Mouse (Mus musculus): ENCODE measurements around the gene Hist1h2an.
"Not testable (repeated sequence)": the region's sequence is repeated elsewhere in the genome, so short reads cannot be mapped to it uniquely, and the experiment has no call there.

The Hist1h2an gene

GRCm38 (mm10) chr13:21786899-21787629 lies at the start of gene Hist1h2an, which contains the start of gene Hist1h2bp:
Gene Hist1h2an (minus strand): TSS chr13:21787218.
Gene Hist1h2bp (plus strand): TSS chr13:21787461.
- DNase-seq (ENCODE audit: low read depth, low spot score) = peak; percentile 98

GRCm38 (mm10) chr13:21833461-21833860 lies 46.4 kb upstream of the Hist1h2an start, which contains the start of the genes Hist1h2ap and Hist1h2br:
Gene Hist1h2ap (minus strand): TSS chr13:21833507.
Gene Hist1h2br (plus strand): TSS chr13:21833743.
- DNase-seq (ENCODE audit: low read depth, low spot score) = not testable (repeated sequence)

- DNase-seq (ENCODE audit: low read depth, low spot score) = not testable (repeated sequence)
These were observed 44.7 kb upstream of the Hist1h2an start, which contains the start of gene Hist1h4n for GRCm38 (mm10) chr13:21831418-21832394. Gene Hist1h4n (minus strand): TSS chr13:21832196.

- no peak for DNase-seq (ENCODE audit: low read depth, low spot score)
These were observed 43.3 kb upstream of the Hist1h2an start for GRCm38 (mm10) chr13:21830344-21830743.

GRCm38 (mm10) chr13:21828511-21828910 lies 41.5 kb upstream of the Hist1h2an start:
- DNase-seq (ENCODE audit: low read depth, low spot score) = no peak

GRCm38 (mm10) chr13:21820082-21820890 lies 33.3 kb upstream of the Hist1h2an start:
- not testable (repeated sequence) for DNase-seq (ENCODE audit: low read depth, low spot score)

- DNase-seq (ENCODE audit: low read depth, low spot score) = not testable (repeated sequence)
These were observed 25.1 kb upstream of the Hist1h2an start for GRCm38 (mm10) chr13:21812092-21812491.

- DNase-seq (ENCODE audit: low read depth, low spot score) = not testable (repeated sequence)
These were observed 24.5 kb upstream of the Hist1h2an start, which contains the start of gene Hist1h4m for GRCm38 (mm10) chr13:21811539-21811938. Gene Hist1h4m (plus strand): TSS chr13:21811746.

- not testable (repeated sequence) for DNase-seq (ENCODE audit: low read depth, low spot score)
These were observed 24.1 kb upstream of the Hist1h2an start for GRCm38 (mm10) chr13:21811074-21811473.

- DNase-seq (ENCODE audit: low read depth, low spot score) = not testable (repeated sequence)
These were observed 23.1 kb upstream of the Hist1h2an start, which contains the start of the genes Hist1h2bq and Hist1h2ao for GRCm38 (mm10) chr13:21810073-21810472. Gene Hist1h2bq (minus strand): TSS chr13:21810197. Gene Hist1h2ao (plus strand): TSS chr13:21810465.

- DNase-seq (ENCODE audit: low read depth, low spot score) = not testable (repeated sequence)
These were observed 16.0 kb upstream of the Hist1h2an start for GRCm38 (mm10) chr13:21803058-21803457.

GRCm38 (mm10) chr13:21797163-21797562 lies 10.1 kb upstream of the Hist1h2an start:
- DNase-seq (ENCODE audit: low read depth, low spot score) = not testable (repeated sequence)

GRCm38 (mm10) chr13:21795584-21795983 lies 8.6 kb upstream of the Hist1h2an start:
- no peak for DNase-seq (ENCODE audit: low read depth, low spot score)

GRCm38 (mm10) chr13:21790601-21791283 lies 3.7 kb upstream of the Hist1h2an start:
- DNase-seq (ENCODE audit: low read depth, low spot score) = no peak

GRCm38 (mm10) chr13:21789925-21790324 lies 2.9 kb upstream of the Hist1h2an start:
- DNase-seq (ENCODE audit: low read depth, low spot score) = no peak

GRCm38 (mm10) chr13:21787760-21788593 lies 959 bp upstream of the Hist1h2an start:
- peak; percentile 54 for DNase-seq (ENCODE audit: low read depth, low spot score)

- DNase-seq (ENCODE audit: low read depth, low spot score) = peak; percentile 81
These were observed 674 bp downstream of the Hist1h2an start for GRCm38 (mm10) chr13:21786189-21786898.

GRCm38 (mm10) chr13:21784311-21784710 lies 2.7 kb downstream of the Hist1h2an start:
- no peak for DNase-seq (ENCODE audit: low read depth, low spot score)
